Mouse (Mus musculus) heart, adult 18-20 months (tissue): ENCODE measurements around the gene Ppil4. TPM values are rescaled to one million over a fixed set of nuclear protein-coding genes. Genes with fewer than 3 reads are reported as not detected.
A peak's percentile ranks its signal among the peaks of the same experiment; 100 is the strongest.
"Not testable (repeated sequence)": the region's sequence is repeated elsewhere in the genome, so short reads cannot be mapped to it uniquely, and the experiment has no call there.

Source experiments
- DNase-seq, 2 experiments: peaks; one replicate each; pipeline ENCODE4 v3.0.0; 2021 to 2022; ENCODE audit warnings: mixed read lengths in 1 of 2
- long read RNA-seq, 2 experiments: library from polyadenylated mRNA; stranded (forward); transcript quantifications; one replicate each; pipeline ENCODE4 v2.0.0; 2021
- total RNA-seq, 2 experiments: library from RNA; stranded (reverse); gene quantifications; 2 replicates each; pipeline ENCODE4 v1.2.3; 2021

Ppil4 gene
- 10 to 100 TPM; 11.7 to 15.0 TPM for total RNA-seq
- long read RNA-seq, experiment 1, transcript Ppil4-201 (13 exons, 3,471 nt): major isoform, 13 of 22 reads
- long read RNA-seq, experiment 1, partial matches to known transcripts: 7 of 22 reads
- long read RNA-seq, experiment 1, other reads (novel, unspliced or antisense): 2 of 22 reads
- long read RNA-seq, experiment 2, transcript Ppil4-201 (13 exons, 3,471 nt): major isoform, 7 of 13 reads
- long read RNA-seq, experiment 2, partial matches to known transcripts: 0 of 13 reads
- long read RNA-seq, experiment 2, other reads (novel, unspliced or antisense): 6 of 13 reads

GRCm38 (mm10) chr10:7792751-7793385 lies at the start of gene Ppil4, which contains the start of gene Ginm1:
Gene Ppil4 (plus strand): TSS chr10:7792891.
Gene Ginm1 (minus strand): TSS chr10:7792824.
- DNase-seq: peak; percentile 92 to 93

- DNase-seq: not testable (repeated sequence)
Observed at GRCm38 (mm10) chr10:7745528-7745927, 47.2 kb upstream of the Ppil4 start.

- no peak for DNase-seq
Observed at GRCm38 (mm10) chr10:7748752-7749151, 43.9 kb upstream of the Ppil4 start.

GRCm38 (mm10) chr10:7757544-7757943 lies 35.1 kb upstream of the Ppil4 start:
- no peak for DNase-seq

GRCm38 (mm10) chr10:7772346-7772745 lies 20.3 kb upstream of the Ppil4 start:
- no peak for DNase-seq

- DNase-seq: no peak
Observed at GRCm38 (mm10) chr10:7772769-7773168, 19.9 kb upstream of the Ppil4 start.

- peak; percentile 27 to 59 for DNase-seq
Observed at GRCm38 (mm10) chr10:7775421-7775820, 17.3 kb upstream of the Ppil4 start.

GRCm38 (mm10) chr10:7778361-7778760 lies 14.3 kb upstream of the Ppil4 start:
- no peak for DNase-seq

- no peak for DNase-seq
Observed at GRCm38 (mm10) chr10:7779751-7780237, 12.9 kb upstream of the Ppil4 start.

GRCm38 (mm10) chr10:7780238-7781176 lies 12.2 kb upstream of the Ppil4 start:
- DNase-seq: peak; percentile 92 to 93

GRCm38 (mm10) chr10:7781214-7781613 lies 11.5 kb upstream of the Ppil4 start:
- DNase-seq: no peak

- DNase-seq: no peak
Observed at GRCm38 (mm10) chr10:7787319-7787718, 5.4 kb upstream of the Ppil4 start.

- no peak for DNase-seq
Observed at GRCm38 (mm10) chr10:7792254-7792750, 389 bp upstream of the Ppil4 start.

- no peak for DNase-seq
Observed at GRCm38 (mm10) chr10:7801258-7801657, 8.6 kb downstream of the Ppil4 start.

- DNase-seq: no peak
Observed at GRCm38 (mm10) chr10:7802519-7803140, 9.9 kb downstream of the Ppil4 start.

- DNase-seq: peak; percentile 47 to 81
Observed at GRCm38 (mm10) chr10:7809937-7810336, 17.2 kb downstream of the Ppil4 start.

GRCm38 (mm10) chr10:7816476-7816875 lies 23.8 kb downstream of the Ppil4 start:
- no peak for DNase-seq

- no peak for DNase-seq
Observed at GRCm38 (mm10) chr10:7818676-7819075, 26.0 kb downstream of the Ppil4 start.

- no peak for DNase-seq
Observed at GRCm38 (mm10) chr10:7819156-7819555, 26.5 kb downstream of the Ppil4 start.

GRCm38 (mm10) chr10:7819603-7820002 lies 26.9 kb downstream of the Ppil4 start:
- no peak for DNase-seq

- DNase-seq: no peak
Observed at GRCm38 (mm10) chr10:7820171-7820570, 27.5 kb downstream of the Ppil4 start.

- DNase-seq: no peak
Observed at GRCm38 (mm10) chr10:7821981-7822380, 29.3 kb downstream of the Ppil4 start.
